Mouse (Mus musculus) brain, embryonic 14.5 days (tissue): ENCODE measurements around the gene Gxylt2. TPM values are rescaled to one million over a fixed set of nuclear protein-coding genes. Genes with fewer than 3 reads are reported as not detected.

Source experiments
- DNase-seq: peaks from one replicate; pipeline ENCODE4 v3.0.0-alpha.2; 2011; ENCODE audit warnings: low read depth
- CTCF ChIP-seq: fragments of 200-500 bp; IDR thresholded peaks from 2 replicates; pipeline ENCODE4 v1.5.1; 2012; ENCODE audit warnings: inconsistent platforms, mild to moderate bottlenecking, moderate library complexity, borderline replicate concordance; ENCODE audit not compliant: insufficient read depth, insufficient read length; ENCODE audit errors: extremely low read depth
- POLR2A ChIP-seq: fragments of 200-500 bp; IDR thresholded peaks from 2 replicates; pipeline ENCODE4 v1.6.1; 2012; ENCODE audit warnings: mild to moderate bottlenecking, inconsistent platforms, borderline replicate concordance; ENCODE audit not compliant: poor library complexity, insufficient read depth, insufficient read length, severe bottlenecking; ENCODE audit errors: extremely low read depth
- polyA plus RNA-seq: library from polyadenylated mRNA; depleted of rRNA; stranded (reverse); fragments of >200 nt; gene quantifications from 2 replicates; pipeline ENCODE4 v1.2.3, GENCODE M21; 2012; rRNA removed

The Gxylt2 gene
- polyA plus RNA-seq = 1.8 and 3.2 TPM in 2 replicates

DNA sequence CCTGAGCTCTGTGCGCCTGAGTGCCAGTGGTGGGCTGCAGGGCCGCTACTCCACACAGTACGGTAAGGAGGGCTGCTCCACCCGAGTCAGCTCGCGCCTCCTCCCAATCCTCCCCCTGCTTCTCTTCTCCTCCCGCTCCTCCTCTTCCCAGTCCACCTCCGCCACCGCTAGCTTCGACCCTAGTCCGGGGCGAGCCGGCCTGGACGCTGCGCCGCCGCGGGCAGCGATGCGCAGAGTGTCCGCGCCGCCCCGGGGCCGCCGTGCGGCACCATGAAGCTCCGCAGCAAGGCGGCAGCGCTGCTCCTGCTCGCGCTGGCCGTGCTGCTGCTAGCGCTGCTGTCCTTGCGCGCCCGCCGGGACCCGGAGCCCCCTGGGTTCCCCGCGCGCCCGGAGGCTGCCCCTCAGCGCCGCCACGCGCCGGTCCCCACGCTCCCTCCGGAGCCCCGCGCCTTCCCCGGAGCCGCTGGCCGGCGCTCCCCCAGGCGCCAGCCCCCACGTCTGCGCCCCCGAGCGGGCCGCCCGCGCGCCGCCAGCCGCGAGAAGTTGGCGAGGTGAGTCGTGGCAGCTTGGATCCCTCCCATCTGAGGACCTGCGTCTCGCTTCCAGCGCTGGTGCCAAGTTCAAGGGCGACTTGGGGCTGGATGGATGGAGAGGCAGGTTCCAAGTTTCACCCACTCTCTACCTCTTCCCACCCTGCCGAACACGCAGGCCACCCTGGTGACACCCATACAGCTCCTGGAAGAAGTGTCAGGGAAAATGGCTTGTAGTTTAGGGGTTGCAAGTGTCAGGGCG, at the start of gene Gxylt2:
TSS of gene Gxylt2 (plus strand) at position 161 of the 792 bp plus-strand sequence.
- DNase-seq = peak; percentile 74
- TF ChIP-seq CTCF = no peak
- TF ChIP-seq POLR2A = peak; percentile 38; the same call in 1 of the 2 replicates

DNA sequence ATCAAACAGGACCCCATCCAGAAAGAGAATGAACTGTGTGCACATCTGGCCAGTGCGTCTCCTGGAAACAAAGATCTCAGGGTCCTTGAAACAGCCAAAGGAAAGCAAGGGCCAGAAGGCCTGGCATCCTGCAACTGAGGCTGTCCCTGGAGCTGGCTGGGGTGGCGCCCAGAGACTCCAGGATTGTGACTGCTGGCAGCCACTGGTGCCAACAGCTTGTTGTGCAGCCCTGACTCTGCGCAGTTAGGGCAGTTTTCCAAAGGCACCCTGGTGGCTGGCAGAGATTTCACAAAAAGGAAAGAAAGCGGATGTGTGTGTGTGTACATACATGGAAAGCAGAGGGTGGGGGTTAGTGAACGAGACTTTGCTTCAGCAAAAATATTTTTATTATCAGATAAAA, 44.1 kb upstream of the Gxylt2 start:
- DNase-seq = peak; percentile 85
- TF ChIP-seq CTCF = peak; percentile 8; the same call in 1 of the 2 replicates
- TF ChIP-seq POLR2A = no peak

DNA sequence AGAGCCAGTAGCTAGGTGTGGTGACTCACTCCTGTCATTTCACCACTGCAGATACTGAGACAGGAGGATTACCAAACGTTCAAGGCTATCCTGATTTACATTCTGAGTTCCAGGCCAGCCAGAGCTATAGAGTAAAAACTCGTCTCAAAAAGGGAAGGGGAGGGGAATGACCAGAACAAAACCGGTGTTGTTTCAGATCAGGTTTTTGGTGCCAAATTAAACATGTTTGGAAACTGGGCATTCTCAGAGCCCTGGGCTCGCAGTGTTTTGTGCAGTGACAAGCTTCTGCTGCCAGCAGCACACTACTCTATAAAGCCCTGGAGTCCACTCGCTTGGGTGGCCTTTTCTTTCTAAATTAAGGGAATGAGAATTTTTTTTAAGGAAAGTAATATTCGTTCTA, 42.3 kb upstream of the Gxylt2 start:
- DNase-seq = peak; percentile 70
- TF ChIP-seq CTCF (no peak), POLR2A (no peak)

DNA sequence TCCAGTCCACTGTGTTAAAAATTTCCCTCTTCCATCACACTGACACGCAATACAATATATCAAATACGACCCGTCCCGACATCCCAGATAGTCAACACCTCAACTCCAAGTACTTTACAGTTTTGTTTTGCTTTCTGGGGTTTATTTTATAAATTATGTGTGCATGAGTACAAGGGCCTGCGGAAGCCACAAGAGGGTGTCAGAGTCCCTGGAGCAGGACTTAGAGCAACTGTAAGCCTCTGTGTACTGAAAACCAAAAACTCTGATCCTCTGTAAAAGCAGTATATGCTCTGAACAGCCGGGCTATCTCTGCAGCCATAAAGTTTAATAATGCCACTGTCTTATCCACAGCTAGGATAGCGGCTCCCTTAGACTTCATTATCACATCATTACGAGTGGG, 36.9 kb upstream of the Gxylt2 start:
- TF ChIP-seq CTCF (no peak; the same call in 1 of the 2 replicates), POLR2A (no peak)
- no peak for DNase-seq

DNA sequence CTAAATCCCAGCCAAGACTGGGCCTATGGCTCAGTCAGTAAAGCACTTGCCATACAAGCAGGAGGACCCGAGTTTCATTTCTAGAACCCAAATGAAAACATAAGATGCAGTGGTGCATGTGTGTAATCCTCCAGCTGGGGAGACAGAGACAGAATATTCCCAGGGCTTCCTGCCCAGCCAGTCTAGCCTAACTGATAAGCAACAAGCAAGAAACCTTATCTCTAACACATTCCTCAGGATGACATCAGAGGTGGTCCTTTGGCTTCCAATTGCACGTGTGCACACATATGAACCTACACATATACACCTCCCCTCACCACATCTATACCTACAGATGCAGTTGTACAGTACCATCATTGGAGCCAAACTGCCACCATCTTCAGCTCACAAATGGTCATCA, 35.7 kb upstream of the Gxylt2 start:
- no peak for DNase-seq
- TF ChIP-seq CTCF (no peak), POLR2A (no peak)

DNA sequence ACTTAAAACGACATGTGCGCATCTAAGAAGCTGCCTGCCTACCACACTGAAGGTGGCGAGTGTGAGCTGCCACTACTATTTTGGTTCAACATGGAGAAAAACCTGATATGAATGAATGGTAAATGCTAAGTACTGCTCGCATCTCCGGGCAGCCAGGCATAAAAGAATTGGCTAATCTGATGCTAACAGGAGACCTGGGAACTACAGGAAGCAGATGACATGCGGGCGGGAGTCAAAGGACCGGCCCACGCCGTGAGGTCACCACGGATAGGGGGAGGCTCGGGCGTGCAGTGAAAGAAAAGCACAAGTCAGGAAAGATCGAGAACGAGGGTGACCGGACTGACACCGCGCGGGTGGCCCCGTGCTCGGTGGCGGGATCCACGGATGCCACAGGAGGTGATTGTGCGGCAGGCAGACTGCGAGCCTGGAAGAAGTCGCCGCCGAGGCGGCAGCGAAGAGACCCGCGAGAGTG, 34.1 kb upstream of the Gxylt2 start:
- peak; percentile 45 for DNase-seq
- TF ChIP-seq CTCF = no peak
- no peak for TF ChIP-seq POLR2A

DNA sequence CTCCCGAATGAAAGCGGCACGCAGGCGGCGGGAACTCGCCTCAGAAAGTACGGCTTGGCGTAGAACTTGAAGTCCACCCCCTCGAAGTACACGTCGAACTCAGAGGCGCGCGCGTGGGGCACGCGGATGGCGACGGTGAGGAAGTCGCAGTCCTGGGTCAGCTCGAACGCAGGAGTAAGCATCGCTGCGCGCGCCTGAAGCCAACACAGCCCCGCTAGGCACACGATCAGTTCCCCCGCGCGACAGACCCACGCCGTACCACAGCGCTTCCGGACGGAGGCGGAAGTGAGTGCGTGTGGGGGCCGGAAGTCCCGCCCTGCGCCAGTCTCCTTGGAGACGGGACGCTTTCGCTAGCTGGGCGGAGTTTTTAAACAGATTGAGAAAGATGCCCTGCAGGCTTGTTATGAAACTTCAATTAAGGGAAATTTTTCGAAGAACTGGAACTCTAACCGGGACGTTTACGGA, 33.6 kb upstream of the Gxylt2 start, which contains the start of gene Shq1:
TSS of gene Shq1 (minus strand) at position 278 of the 465 bp plus-strand sequence.
- DNase-seq = peak; percentile 94
- TF ChIP-seq CTCF (peak; percentile 21; the same call in 1 of the 2 replicates), POLR2A (peak; percentile 38; the same call in 1 of the 2 replicates)

DNA sequence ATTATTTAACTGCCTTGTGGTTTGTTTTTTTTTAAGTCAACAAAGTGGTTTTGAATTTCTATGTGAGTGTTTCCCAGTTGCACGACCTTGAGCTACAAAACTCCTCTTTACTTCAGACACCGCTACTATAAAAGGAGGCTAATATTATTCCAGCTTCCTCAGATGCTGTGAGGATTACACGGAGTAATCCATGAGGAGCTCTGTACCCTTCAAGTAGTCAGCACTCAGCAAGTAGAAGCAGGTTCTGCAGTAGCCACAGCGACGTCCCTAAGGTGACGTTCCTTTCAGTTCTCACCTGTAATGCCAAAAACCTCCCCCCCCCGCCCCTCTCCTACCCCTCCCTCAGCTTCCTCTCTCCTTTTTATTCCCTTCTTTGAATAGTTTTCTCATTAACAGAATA, 33.1 kb upstream of the Gxylt2 start:
- no peak for DNase-seq
- TF ChIP-seq CTCF = no peak
- no peak for TF ChIP-seq POLR2A

DNA sequence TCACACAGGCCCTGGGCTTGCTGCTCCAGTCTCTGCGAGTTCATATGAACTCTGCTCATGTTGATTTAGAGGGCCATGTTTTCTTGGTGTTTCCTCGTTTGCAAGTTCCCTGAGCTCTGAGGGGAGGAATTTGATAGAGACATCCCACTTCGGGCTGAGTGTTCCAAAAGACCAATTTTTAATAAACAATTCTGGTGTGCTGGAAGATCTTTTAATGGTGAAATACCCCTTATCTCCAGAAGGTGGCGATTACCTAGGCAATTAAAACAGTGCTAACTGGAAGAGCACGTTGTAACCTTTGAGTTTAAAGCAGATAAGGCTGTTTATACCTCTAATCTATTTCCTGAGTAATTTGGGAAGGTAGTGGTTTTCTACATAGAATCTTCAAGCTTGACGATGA, 29.6 kb upstream of the Gxylt2 start:
- DNase-seq = peak; percentile 62
- no peak for TF ChIP-seq POLR2A
- peak; percentile 24; the same call in 1 of the 2 replicates for TF ChIP-seq CTCF

DNA sequence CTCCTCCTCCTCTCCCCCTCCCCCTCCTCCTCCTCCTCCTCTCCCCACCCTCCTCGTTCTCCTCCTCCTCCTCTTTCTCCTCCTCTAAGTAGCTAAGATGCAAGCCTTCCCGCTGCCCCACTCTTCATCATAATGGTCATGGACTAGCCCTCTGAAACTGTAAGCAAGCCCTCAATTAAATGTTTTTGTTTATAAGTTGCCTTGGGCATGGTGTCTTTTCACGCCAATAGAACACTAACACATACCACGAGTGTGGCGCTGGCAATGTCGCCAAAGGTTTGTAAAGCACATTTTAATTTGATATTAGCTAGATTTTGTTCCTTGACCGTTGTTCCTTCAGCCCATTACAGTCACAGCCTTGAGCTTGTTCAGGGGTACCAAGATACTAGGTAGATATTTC, 28.1 kb upstream of the Gxylt2 start:
- TF ChIP-seq POLR2A (no peak), CTCF (no peak)
- no peak for DNase-seq

DNA sequence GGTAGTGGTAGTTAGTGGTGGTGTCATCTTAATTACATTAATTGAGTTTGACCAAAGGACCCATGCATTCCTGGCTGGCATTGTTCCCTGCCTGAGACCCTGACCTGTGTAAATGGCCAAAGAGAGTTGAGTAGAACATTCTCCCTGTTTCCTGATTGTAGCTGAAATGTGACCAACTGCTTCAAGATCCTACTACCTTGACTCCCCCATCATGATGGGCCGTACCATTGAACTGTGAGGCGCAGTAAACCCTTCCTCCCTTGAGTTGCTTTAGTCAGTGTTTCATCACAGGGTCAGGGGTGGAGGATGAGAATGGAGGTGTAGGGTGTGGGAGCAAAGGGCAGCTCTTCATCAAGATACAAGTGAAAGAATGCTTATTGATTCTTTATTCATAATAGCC, 25.9 kb upstream of the Gxylt2 start:
- no peak for TF ChIP-seq CTCF
- DNase-seq = no peak

DNA sequence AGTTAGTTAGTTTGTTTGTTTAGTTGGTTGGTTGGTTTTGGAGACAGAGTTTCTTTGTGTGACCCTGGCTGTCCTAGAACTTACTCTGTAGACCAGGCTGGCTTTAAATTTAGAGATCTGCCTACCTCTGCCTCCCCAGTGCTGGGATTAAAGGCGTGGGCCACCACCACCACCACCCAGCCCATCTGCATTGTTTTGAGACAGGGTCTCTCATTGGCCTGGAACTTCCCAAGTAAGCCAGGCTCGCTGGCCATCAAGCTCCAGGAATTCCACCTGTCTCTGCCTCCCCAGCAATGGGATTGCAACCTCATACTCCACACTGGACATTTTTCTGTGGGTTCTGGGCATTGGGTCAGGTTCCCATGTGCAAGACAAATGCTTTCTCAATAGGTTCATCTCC, 18.2 kb upstream of the Gxylt2 start:
- TF ChIP-seq POLR2A (no peak), CTCF (no peak)
- no peak for DNase-seq

DNA sequence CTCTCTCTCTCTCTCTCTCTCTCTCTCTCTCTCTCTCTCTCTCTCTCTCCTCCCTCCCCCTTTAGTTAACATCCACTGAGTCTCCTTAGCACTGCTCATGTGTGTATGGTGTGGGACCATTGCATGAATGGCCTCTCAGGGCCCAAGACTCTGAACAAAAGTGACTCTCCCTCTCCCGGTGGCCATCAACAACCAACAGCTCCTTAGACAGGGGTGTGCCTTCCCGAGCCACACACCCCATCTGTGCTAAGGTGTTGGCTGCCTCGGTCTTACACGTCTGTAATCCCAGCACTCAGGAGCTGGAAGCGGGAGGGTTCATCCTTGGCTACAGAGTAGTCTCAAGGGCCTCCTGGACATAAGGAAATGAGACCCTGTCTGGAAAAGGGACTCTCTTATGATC, 4.5 kb upstream of the Gxylt2 start:
- TF ChIP-seq CTCF (no peak), POLR2A (no peak)
- no peak for DNase-seq
